Mouse (Mus musculus) erythroid progenitor cell, adult 5-6 weeks (primary cell): ENCODE data around the gene Fbf1. TPM values are rescaled to one million over a fixed set of nuclear protein-coding genes. Genes with fewer than 3 reads are reported as not detected.
A peak's percentile ranks its signal among the peaks of the same experiment; 100 is the strongest.

Experiments
- ATAC-seq: replicated peaks from 2 replicates; pipeline ENCODE4 v1.8.0; 2016; ENCODE audit warnings: moderate number of reproducible peaks, mild to moderate bottlenecking, moderate TSS enrichment, inconsistent platforms; ENCODE audit not compliant: poor library complexity, low FRiP score, severe bottlenecking
- total RNA-seq, 2 experiments: library from RNA; stranded (forward) in 1 of 2; stranded (reverse) in 1 of 2; fragments of 150-400 nt in 1 of 2; fragments of 186-747, 209-891 nt in 1 of 2; gene quantifications; 2 replicates each; pipeline versions ENCODE4 v1.2.3 to v1.2.4; 2015 to 2017; ENCODE audit warnings: low replicate concordance in 2 of 2

Fbf1 gene
- total RNA-seq, 2 experiments from 2014 or later: 27.5 to 32.7 TPM

- no peak for ATAC-seq
Observed at GRCm38 (mm10) chr11:116186360-116186759, 18.4 kb upstream of the Fbf1 start.

GRCm38 (mm10) chr11:116185836-116186235 is 17.9 kb upstream of the Fbf1 start:
- no peak for ATAC-seq

- no peak for ATAC-seq
Observed at GRCm38 (mm10) chr11:116178411-116179121, 10.6 kb upstream of the Fbf1 start.

- ATAC-seq: no peak
Observed at GRCm38 (mm10) chr11:116176010-116176409, 8.0 kb upstream of the Fbf1 start.

DNA sequence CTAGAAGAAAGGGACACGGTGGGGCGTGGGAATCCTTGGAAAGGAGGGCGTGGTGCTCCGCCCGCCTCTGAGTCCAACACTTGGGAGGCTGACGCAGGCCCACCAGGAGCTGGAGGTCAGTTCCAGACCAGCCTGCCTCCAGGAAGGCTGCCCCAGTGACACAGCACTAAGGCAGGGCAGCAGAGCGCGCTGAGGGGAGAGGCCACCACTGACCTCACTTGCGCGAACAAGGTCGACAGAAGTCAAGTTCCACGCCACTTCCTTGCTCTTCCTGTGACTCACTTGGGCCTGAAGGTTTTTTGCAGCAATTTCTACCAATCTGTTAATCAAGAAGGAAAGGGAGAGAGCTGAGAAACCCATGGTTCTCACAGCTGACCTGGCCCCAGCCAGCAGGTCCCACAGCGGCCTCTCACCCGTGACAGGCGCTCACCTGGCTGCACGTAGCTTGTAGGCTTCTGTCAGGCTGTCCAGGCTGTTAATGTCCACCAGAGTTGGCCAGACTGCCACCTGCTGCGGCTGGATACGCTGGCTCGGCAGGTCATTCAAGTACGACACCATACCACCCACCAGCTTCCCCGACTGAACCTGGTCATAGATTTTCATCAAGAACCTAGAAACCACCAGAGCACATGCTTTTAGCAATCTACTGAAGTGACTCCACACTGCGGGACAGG is 6.9 kb upstream of the Fbf1 start:
- no peak for ATAC-seq

GRCm38 (mm10) chr11:116171959-116172358 is 4.0 kb upstream of the Fbf1 start:
- ATAC-seq: no peak

- no peak for ATAC-seq
Observed at GRCm38 (mm10) chr11:116170003-116170800, 2.2 kb upstream of the Fbf1 start.

- ATAC-seq: no peak
Observed at GRCm38 (mm10) chr11:116169214-116169613, 1.2 kb upstream of the Fbf1 start.

- peak; percentile 12 for ATAC-seq
Observed at GRCm38 (mm10) chr11:116167232-116167631, 734 bp downstream of the Fbf1 start.

DNA sequence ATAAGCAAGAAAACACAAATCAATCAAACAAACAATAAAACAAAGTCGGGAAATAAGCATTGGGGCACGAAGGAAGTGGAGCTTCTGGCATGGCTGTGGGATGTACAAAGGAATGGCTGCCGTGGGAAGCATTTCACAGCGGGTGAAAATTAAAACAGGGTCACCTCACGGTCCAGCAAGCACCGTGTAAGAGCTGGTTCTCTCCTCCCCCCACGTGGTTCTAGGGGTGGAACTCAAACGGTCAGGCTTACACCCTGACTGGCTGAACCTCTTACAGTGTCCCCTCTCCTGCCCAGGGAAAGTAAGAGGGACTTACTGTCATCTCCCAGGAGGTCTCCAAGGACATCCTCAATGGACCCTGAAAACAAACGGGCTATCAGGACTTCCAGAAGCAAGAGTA is 5.0 kb downstream of the Fbf1 start:
- no peak for ATAC-seq

DNA sequence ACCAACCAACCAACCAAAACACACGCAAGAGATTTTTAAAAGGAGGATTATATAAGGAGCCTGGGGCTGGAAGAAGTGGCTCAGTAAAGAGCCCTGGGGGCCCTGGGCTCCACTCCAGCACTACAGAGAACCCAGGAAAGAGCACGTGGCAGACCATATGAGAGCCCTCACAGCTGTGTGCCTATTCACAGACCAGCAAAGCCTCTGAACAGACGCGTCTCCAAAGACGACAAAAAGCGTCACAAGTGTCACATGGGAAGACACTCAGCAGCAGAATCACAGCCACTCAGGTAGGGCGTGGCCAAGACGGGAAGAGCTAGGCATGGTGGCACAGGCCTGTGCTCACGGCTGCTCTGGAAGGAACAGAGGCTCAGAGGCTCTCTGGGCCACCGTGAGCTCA is 5.8 kb downstream of the Fbf1 start:
- ATAC-seq: no peak

DNA sequence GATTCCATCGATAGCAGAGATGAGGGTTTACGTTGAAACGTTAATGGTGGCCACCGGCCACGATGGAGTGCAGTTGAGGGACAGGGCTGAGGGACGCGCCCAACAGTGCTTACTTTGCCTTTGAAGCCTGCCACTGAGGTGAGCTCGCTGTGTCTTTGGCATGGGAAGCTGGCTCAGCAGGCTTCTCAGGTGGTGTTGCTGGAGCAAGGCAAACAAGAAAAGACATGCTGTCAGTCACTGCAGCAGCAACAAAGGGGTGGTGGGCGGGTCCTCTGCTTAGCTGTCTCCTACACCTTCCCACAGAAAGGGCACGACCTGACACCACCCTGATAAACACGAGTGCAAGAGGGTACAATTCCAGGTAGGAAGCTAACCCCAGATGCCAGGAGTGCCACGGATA is 6.7 kb downstream of the Fbf1 start:
- ATAC-seq: no peak

- peak; percentile 83 for ATAC-seq
Observed at GRCm38 (mm10) chr11:116150960-116151359, 17.0 kb downstream of the Fbf1 start.

- ATAC-seq: no peak
Observed at GRCm38 (mm10) chr11:116149341-116149740, 18.6 kb downstream of the Fbf1 start.

DNA sequence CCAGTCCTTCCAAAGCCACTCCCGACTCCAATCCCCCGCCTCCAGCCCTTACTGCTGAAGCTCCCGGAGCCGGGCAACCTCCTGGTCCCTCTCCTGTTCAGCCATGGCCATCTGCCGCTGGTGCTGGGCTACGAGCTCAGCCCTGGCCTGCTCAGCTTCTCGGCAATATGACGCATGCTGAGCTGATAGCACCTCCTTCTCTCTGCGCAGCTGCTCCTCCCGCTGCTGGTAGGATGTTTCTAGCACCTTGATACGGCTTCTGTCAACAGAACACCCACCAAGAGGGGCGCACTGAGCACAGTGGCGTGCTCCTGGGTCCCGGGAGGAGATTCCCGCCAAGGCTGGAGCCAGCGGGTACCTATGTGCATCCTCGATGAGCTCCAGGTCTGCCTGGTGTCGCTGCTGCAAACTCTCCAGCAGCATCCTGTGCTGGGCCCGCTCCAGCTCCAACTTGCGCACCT is 19.2 kb downstream of the Fbf1 start:
- no peak for ATAC-seq

DNA sequence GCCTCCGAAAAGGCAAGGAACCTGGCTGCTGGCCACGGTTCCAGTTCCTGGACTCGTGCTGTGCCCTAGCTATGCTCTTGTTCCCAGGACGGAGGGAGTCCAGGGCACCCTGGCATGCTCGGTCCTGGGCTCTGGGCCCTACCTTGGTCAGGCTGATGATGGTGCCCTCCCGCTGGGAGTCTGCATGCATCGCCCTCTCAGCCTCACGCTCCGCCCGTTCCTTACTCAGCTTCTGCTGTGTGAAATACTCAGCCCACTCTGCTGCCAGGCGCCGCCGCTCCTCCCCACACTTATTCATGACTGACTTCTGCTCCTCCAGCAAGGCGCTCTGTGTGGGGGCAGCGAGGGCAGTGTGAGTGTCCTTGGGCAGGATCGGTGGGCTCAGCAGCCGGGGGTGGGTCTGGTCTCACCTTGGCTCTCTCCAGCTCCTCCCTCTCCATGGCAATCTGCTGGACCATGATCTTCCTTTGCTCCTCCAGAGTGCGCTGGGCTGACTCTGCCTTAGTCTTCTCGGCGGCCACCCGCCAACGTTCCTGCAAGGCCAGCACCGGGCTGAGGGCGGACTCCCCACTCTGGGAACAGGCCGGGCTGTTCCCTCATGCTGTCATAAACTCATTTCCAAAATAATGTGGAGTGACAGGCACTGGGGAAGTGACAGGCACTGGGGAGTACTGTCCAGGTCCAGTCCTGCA is 21.5 kb downstream of the Fbf1 start:
- no peak for ATAC-seq

- ATAC-seq: no peak
Observed at GRCm38 (mm10) chr11:116145481-116146293, 22.3 kb downstream of the Fbf1 start.

- ATAC-seq: peak; percentile 27
Observed at GRCm38 (mm10) chr11:116143468-116143867, 24.5 kb downstream of the Fbf1 start.
